Mouse (Mus musculus) cortical plate, adult 2 months (tissue): ENCODE measurements around the gene Nfatc3. TPM values are rescaled to one million over a fixed set of nuclear protein-coding genes. Genes with fewer than 3 reads are reported as not detected.
"Not testable (repeated sequence)": the region's sequence is repeated elsewhere in the genome, so short reads cannot be mapped to it uniquely, and the experiment has no call there.

ENCODE experiments used
- H3K27ac ChIP-seq: fragments of 200-500 bp; 2 replicates; pipeline ENCODE4 v1.5.1; 2012; ENCODE audit warnings: low read length, control low read depth, inconsistent platforms; ENCODE audit not compliant: insufficient read depth
- H3K4me1 ChIP-seq: fragments of 200-500 bp; 2 replicates; pipeline ENCODE4 v1.6.1; 2011; ENCODE audit warnings: low read length; ENCODE audit not compliant: control insufficient read depth, insufficient read depth
- H3K4me3 ChIP-seq: fragments of 200-500 bp; 2 replicates; pipeline ENCODE4 v1.5.1; 2011; ENCODE audit warnings: mild to moderate bottlenecking, low read length, control low read depth; ENCODE audit not compliant: insufficient read depth
- CTCF ChIP-seq: fragments of 200-500 bp; IDR thresholded peaks from 2 replicates; pipeline ENCODE4 v1.5.1; 2011; ENCODE audit warnings: mild to moderate bottlenecking, control low read depth, low read length; ENCODE audit not compliant: insufficient read depth; ENCODE audit errors: extremely low read depth
- POLR2A ChIP-seq: fragments of 200-500 bp; IDR thresholded peaks from 2 replicates; pipeline ENCODE4 v1.6.1; 2011; ENCODE audit warnings: mild to moderate bottlenecking, low read length, control low read depth; ENCODE audit not compliant: insufficient read depth; ENCODE audit errors: extremely low read depth
- polyA plus RNA-seq: library from polyadenylated mRNA; depleted of rRNA; stranded (reverse); fragments of >200 nt; gene quantifications from 2 replicates; pipeline ENCODE4 v1.2.3, GENCODE M21; 2012; rRNA removed

Gene Nfatc3
- 7.8 and 8.1 TPM in 2 replicates for polyA plus RNA-seq

DNA sequence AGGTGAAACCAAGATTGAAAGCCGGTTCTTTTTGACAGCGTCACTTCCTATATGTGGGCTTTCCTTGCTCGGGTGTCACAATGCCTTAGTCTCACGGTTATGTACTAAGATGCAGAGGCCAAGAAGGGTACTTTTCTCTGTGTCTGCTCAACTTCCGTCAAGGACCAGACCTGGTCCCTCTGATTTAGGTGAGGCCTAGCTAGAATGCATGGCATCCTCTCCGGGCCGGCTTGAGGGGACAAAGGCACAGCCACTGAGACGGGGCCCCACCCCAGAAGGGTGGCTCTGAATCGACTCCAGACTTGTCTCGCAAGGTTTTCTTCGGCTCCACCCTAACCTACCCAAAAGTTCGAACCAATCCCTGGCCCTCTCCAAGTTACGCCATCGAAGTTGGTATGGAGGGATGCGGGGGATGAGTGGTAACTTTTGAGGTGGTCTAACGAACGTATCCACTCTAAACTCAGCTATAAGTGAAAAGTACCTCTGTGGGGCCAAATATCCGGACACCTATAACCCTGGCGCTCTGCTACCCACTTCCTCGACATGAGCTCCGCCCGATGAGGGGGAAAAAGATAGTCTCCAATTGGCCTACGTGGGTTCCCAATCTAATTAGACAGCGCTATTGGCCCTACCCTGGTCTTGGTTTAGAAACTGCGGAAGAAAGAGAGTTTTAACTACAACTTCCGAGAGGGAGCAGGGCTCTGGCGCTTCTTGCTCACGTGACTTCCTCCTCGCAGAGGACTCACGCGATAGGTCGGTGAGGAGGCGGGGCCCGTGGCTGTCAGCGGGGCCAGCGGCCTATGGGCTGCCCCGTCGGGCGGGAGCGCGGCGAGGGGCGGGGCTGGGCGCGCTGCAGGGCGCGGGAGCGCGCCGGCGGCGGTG lies at the start of gene Nfatc3:
Gene Nfatc3, plus strand, starts transcription at position 110 of the 882 bp plus-strand sequence.
- peak within 1 kb of the TSS; percentile 62 for H3K27ac ChIP-seq
- TF ChIP-seq CTCF: no peak
- peak; percentile 50 for TF ChIP-seq POLR2A
- peak within 1 kb of the TSS; percentile 100 for H3K4me3 ChIP-seq
- no peaks in the 10 kb centered on the region for H3K4me1 ChIP-seq

DNA sequence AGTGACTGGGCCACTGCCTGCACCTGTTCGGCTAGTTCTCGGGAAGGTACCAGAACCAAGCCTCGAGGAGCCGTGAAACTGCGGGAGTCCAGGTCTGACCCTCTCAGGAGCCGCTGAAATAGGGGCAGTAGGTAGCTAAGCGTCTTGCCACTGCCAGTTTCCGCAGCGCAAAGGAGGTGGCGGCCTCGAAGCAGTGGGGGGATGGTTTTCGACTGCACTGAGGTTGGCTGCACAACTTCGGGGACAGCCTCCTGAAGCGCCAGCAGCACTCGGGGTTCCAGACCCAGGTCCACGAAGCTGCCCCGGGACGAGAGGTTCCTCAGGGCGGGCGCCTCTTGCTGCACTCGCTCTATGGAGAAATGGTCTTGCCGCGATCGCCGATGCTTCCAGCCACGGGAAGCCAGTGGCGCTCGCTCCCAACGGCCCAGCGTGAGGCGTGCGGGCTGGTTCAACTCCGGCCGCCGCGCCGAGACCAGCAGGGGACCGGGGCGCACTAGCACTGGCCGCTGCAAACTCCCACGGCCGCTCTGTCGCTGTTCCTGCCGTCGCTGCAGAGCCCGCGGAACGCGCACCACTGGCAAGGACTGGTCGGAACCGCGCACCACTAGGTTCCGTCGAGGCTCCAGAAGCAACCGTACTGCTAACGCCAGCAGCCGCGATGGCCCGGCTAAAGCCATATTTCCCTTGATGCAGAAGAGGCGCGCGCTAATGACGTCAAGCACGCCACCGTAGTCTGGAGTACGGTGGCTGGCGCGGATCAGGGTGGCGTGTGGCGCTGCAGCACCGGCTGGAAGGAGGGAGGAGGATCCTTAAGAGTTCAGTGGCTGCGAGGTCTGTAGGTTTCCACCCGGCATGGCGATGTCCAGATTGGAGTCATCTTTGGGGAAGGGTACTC lies 47.6 kb upstream of the Nfatc3 start:
- TF ChIP-seq CTCF (no peak), POLR2A (peak; percentile 73)
- no peak overlapping the region for H3K27ac ChIP-seq
- peak overlapping the region; percentile 80 for H3K4me3 ChIP-seq
- peaks cover 2% of the 10 kb centered on the region; the same call in 1 of the 2 replicates for H3K4me1 ChIP-seq

DNA sequence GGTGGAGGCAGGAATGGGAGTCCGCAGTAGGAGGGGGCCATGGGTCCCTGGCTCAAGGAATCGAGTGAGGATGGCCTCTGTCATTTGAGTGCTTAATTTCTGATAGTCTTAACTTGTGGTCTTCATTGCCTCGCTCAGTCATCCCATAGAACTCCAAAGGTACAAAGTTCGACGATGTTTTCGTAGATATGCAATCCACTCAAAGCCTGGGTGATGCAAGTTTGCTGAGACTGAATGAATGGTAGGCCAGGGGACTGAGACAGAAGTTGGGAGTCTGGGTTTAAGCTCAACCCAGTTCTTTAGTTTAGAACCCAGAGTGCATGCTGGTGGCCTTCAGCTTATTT lies 47.0 kb upstream of the Nfatc3 start, which contains the start of gene Ddx28:
Gene Ddx28, minus strand, starts transcription at position 240 of the 344 bp plus-strand sequence.
- Histone ChIP-seq H3K4me3 (peak within 1 kb of the TSS; percentile 80), H3K4me1 (peaks cover 2% of the 10 kb centered on the region; the same call in 1 of the 2 replicates), H3K27ac (no peak within 1 kb of the TSS)
- TF ChIP-seq POLR2A (no peak), CTCF (no peak)

DNA sequence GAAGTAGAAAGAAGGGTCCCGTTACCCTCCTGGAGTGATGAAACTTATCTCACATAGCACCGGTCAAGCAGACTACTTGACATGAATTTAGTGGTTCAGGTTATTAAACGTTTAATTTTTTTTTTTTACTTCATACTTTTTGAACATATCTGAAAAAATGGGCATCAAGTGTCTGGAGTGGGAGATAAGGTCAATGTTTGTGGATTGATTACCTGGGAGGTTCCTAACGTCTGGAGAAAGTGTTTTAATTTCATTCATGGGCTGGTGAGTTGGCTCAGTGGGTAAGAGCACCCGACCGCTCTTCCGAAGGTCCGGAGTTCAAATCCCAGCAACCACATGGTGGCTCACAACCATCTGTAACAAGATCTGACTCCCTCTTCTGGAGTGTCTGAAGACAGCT lies 46.4 kb upstream of the Nfatc3 start:
- H3K4me3 ChIP-seq, H3K4me1 ChIP-seq, H3K27ac ChIP-seq: not testable (repeated sequence)

DNA sequence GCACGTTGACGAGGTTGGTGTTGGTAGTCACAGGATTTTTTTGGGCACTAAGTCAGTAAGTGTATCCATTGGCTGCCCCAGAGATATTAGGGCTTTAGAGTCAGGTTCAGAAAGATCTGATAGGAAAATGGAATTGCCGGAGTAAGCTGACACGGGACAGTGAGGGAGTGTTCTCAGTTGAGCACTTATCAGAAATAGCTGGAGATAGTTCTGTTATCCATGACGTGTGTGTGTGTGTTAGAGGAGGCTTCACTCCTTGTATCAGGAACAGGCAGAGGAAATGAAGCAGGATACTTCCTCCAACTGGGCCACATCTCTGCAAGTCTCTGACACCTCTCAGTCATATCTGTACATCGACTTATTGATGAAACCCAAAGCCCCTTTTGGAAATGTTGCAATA lies 42.4 kb upstream of the Nfatc3 start:
- no peaks in the 10 kb centered on the region for H3K4me1 ChIP-seq
- H3K27ac ChIP-seq: no peak overlapping the region
- H3K4me3 ChIP-seq: no peak overlapping the region
- TF ChIP-seq CTCF (no peak), POLR2A (no peak)

DNA sequence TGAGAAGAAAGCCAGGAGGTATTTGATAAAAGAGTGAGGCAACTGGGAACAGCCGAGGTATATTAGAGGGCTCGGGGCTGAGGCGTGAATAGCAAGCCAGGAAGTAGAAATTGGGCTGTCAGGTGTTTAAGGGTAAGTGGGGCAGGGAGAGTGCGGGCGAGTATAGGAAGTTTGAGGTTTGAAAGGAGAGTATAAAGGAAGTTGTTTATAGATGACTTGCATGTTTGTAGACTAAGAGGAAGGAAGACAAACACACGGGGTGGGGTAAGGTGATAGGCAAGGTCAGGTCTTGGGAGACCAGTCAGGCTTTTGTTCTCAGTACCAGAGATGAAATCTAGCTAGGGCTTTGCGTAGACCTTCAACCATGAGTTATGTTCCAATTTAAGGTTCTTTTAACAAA lies 41.5 kb upstream of the Nfatc3 start:
- TF ChIP-seq CTCF (no peak), POLR2A (no peak)
- Histone ChIP-seq H3K27ac (no peak overlapping the region), H3K4me1 (no peaks in the 10 kb centered on the region), H3K4me3 (no peak overlapping the region)

DNA sequence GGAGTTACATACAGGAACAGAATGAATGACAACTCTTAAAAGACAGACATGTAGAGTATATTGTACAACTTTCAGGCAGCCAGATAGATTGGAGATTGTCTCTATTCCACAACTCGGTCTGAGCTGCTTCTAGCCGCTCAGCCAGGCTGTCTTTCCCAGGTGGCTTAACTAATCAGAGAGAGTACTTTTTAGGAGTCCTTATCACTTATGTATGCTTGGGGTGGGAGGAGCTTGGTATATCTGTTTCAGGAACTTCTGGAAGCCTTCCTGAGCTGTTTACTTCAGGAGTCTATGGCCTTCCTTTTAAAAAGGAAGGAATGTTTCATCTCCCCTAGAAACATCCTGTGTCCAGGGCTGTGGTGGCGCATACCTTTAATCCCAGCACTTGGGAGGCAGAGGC lies 40.6 kb upstream of the Nfatc3 start:
- no peak overlapping the region for H3K27ac ChIP-seq
- H3K4me3 ChIP-seq: no peak overlapping the region
- no peaks in the 10 kb centered on the region for H3K4me1 ChIP-seq
- TF ChIP-seq CTCF (no peak), POLR2A (no peak)

DNA sequence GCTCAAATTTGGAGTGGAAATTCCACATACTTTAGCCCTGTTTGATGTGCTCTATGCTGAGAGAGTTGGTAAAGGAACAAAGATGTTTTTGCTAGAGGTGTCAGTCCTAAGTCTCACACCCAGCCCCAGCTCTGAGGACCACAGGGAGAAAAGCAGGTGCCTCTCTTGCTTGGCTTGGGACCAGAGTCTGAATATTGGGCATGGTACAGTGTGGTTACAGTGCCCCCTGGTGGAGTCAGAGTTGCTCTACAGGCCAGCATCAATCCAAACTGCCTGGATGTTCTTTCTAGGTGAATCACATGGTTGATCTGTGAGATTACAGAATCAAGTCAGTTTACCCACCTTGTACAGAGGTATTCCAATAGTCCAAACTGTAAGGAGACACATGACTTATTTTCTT lies 36.2 kb upstream of the Nfatc3 start:
- no peaks in the 10 kb centered on the region for H3K4me1 ChIP-seq
- TF ChIP-seq CTCF (peak; percentile 98), POLR2A (no peak)
- no peak overlapping the region for H3K4me3 ChIP-seq
- no peak overlapping the region for H3K27ac ChIP-seq

DNA sequence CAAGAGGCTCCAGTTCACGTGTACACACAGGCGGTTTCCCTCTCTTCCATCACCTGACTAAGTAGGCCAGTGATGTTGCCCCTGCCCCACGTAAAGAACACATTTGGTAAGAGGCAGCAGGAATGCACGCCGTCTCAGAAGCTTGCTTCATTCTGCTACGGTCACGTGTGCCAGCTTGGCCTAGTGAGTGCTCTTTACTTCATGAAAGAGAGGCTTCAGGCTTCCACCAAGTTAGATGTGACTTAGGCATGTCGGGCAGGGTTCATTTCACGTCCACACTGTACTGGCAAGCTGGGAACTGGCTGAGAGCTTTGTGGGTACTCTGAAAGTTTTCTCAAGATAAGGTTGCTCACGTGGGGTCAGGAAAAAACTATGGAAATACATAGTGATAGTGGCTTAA lies 19.9 kb upstream of the Nfatc3 start:
- no peak overlapping the region for H3K4me3 ChIP-seq
- H3K4me1 ChIP-seq: no peaks in the 10 kb centered on the region
- no peak overlapping the region for H3K27ac ChIP-seq
- TF ChIP-seq CTCF (no peak), POLR2A (no peak)
